Mouse (Mus musculus) heart, postnatal 0 days (tissue): ENCODE measurements at regions not wholly inside any gene's neighbourhood (a gene's known extent, or its start where the extent isn't known, plus 50 kb on each side); places are given as distances from the start of the nearest gene placed in this dataset.

Source experiments
- ATAC-seq: fragments of 200-750 bp; cut with Nextera tagmentation; 2 replicates; pipeline ENCODE4 v1.8.0; 2017; ENCODE audit warnings: low read depth, moderate number of reproducible peaks, moderate library complexity; ENCODE audit not compliant: insufficient read depth
- DNase-seq: peaks from one replicate; pipeline ENCODE4 v3.0.0-alpha.2; 2016; ENCODE audit warnings: low spot score
- H3K27ac ChIP-seq: fragments of 300-500 bp; sonication (generic); 2 replicates; pipeline ENCODE4 v1.5.1; 2014; ENCODE audit warnings: low read depth, mild to moderate bottlenecking
- H3K27me3 ChIP-seq: fragments of 300-500 bp; sonication (generic); 2 replicates; pipeline ENCODE4 v1.6.1; 2014; ENCODE audit warnings: low read length, mixed read lengths; ENCODE audit not compliant: control insufficient read depth, insufficient read depth
- H3K36me3 ChIP-seq: fragments of 300-500 bp; sonication (generic); replicated peaks from 2 replicates; pipeline ENCODE4 v1.6.1; 2014; ENCODE audit warnings: low read length, mixed read lengths; ENCODE audit not compliant: control insufficient read depth, insufficient read depth
- H3K4me1 ChIP-seq: fragments of 300-500 bp; sonication (generic); 2 replicates; pipeline ENCODE4 v1.6.1; 2014; ENCODE audit warnings: antibody characterized with exemption; ENCODE audit not compliant: control insufficient read depth, insufficient read depth
- H3K4me2 ChIP-seq: fragments of 300-500 bp; sonication (generic); 2 replicates; pipeline ENCODE4 v1.6.1; 2014; ENCODE audit warnings: low read depth, mild to moderate bottlenecking, low read length, moderate library complexity
- H3K4me3 ChIP-seq: fragments of 300-500 bp; sonication (generic); 2 replicates; pipeline ENCODE4 v1.5.1; 2014; ENCODE audit warnings: low read depth, low read length
- H3K9ac ChIP-seq: fragments of 300-500 bp; sonication (generic); replicated peaks from 2 replicates; pipeline ENCODE4 v1.6.1; 2014; ENCODE audit warnings: low read depth, low read length, mixed read lengths
- H3K9me3 ChIP-seq: fragments of 300-500 bp; sonication (generic); replicated peaks from 2 replicates; pipeline ENCODE4 v1.6.1; 2016; ENCODE audit warnings: low read length; ENCODE audit not compliant: control insufficient read depth
- CTCF ChIP-seq: IDR thresholded peaks from 2 replicates; pipeline ENCODE4 v1.5.1; 2016; ENCODE audit warnings: antibody characterized with exemption, control low read depth, low read depth
- EP300 ChIP-seq: IDR thresholded peaks from 2 replicates; pipeline ENCODE4 v1.6.1; 2016; ENCODE audit warnings: antibody characterized with exemption, low read depth
- WGBS: fragments of 180-500 bp; shearing (Covaris S2); extraction: QIAGEN DNeasy Blood & Tissue Kit; methylation state at CpG from one replicate; pipeline ENCODE4 v1.1.7; 2014; 5-methylcytosine and 5-hydroxymethylcytosine counted together

DNA sequence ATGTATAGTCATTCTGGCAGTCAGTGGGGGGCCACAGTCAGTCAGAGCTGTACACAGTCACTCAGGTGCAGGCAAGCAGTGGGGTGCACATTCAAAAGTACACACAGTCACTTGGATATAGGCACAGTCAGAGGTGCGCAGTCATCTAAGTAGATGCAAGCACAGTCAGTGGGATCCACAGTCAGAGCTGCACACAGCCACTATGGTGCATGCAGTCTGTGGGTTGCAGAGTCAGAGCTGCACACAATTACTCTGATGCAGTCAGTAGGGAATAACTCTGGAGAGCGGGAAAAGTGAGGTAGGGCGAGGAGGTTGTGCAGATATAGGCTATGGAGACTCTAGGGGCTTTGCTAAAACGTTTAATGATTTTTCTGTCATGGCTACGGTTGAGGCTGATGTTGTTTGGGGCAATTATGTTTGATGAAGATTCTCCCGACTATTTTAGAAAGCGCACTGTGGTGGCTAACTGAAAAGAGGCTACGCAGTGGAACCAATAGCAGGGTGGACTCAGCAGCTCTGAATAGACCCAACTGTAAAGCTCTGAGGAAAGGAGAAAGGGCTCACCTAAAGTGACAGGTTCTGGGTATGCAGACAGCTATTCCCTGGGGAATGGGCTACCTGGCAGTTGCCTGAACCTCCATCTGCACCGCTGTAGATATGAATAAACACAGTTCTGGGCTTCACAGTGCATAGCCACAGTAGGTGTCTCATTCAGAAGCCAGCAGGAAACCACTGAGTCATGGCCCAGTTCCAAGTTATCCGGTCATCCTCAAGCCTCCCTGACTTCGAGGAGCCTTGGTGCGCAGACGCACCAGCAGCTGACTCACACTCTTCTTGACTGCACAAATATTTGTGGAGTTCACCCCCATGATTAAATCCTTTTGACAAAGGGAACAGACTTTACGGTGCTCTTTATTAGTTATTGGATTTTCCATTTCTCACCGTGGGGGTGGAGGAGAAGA, 282.9 kb downstream of the Kcns3 start:
- TF ChIP-seq CTCF (no peak), EP300 (no peak)
- Histone ChIP-seq H3K27ac (no peak overlapping the region), H3K9ac (no peak overlapping the region), H3K27me3 (no peaks in the 10 kb centered on the region), H3K4me1 (no peaks in the 10 kb centered on the region), H3K4me2 (no peak overlapping the region), H3K4me3 (no peak overlapping the region), H3K9me3 (no peaks in the 10 kb centered on the region), H3K36me3 (no peaks in the 10 kb centered on the region)
- 70% methylated on average over 15 of the region's 15 CpGs for WGBS
- no peak for DNase-seq
- no peak for ATAC-seq

DNA sequence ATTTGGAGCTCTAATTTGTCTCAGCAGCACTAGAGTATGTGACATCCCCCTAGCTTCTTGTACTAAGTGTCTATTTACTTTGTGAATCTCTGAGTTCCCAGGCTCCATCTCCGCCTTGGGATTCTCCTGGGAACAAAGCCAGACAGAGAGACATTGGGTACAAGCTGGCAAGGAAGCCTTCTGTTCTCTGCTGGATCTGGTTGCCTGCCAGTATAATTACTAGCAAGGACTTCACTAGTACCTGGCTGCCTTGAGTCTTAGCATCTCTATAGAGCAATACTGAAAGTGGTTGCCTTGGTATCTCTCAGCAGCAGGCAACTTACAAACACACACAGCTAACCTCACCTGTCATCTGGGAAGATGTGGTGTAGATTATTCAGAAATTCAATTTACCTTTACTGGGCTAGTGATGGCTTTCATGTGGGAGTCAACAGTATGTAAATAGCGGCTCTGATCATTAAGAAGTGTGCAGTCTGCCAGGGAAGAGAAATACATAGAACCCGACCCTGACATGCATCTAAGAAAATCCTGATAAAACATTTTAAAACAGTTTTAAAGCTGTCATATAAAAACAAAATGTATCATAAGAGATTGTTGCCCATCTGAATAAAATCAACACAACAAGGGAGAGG, 283.8 kb downstream of the Kcns3 start:
- ATAC-seq: no peak
- DNase-seq: no peak
- H3K36me3 ChIP-seq: no peaks in the 10 kb centered on the region
- H3K27me3 ChIP-seq: no peaks in the 10 kb centered on the region
- H3K27ac ChIP-seq: no peak overlapping the region
- H3K4me3 ChIP-seq: no peak overlapping the region
- H3K9ac ChIP-seq: no peak overlapping the region
- H3K4me2 ChIP-seq: no peak overlapping the region
- no peaks in the 10 kb centered on the region for H3K9me3 ChIP-seq
- WGBS: 64% methylated on average over 3 of the region's 3 CpGs
- no peaks in the 10 kb centered on the region for H3K4me1 ChIP-seq
- TF ChIP-seq CTCF: no peak
- no peak for TF ChIP-seq EP300

DNA sequence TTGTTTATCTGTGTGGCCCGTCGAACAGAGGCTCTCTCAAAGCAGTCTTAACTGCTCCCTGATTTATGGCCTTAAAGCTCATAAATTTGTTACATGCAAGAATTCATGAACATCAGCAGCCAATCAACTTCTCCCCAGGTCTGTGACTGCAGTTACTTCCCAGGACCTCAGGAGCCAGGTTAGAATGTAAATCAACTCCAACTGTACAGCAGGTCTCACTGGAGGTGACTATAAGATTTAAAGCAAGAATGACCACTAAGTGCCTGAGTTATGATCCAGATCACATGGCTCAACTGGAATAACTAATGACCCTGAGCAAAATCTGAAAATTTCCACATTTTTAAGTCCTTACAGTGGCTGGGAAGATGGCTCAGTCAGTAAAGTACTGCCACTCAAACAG, 285.6 kb downstream of the Kcns3 start:
- H3K4me1 ChIP-seq: no peaks in the 10 kb centered on the region
- 81% methylated on average over 2 of the region's 2 CpGs for WGBS
- no peak overlapping the region for H3K9ac ChIP-seq
- no peak overlapping the region for H3K4me2 ChIP-seq
- DNase-seq (no peak), ATAC-seq (no peak)
- no peaks in the 10 kb centered on the region for H3K9me3 ChIP-seq
- no peak overlapping the region for H3K4me3 ChIP-seq
- H3K27me3 ChIP-seq: no peaks in the 10 kb centered on the region
- TF ChIP-seq EP300 (no peak), CTCF (no peak)
- no peaks in the 10 kb centered on the region for H3K36me3 ChIP-seq
- no peak overlapping the region for H3K27ac ChIP-seq

DNA sequence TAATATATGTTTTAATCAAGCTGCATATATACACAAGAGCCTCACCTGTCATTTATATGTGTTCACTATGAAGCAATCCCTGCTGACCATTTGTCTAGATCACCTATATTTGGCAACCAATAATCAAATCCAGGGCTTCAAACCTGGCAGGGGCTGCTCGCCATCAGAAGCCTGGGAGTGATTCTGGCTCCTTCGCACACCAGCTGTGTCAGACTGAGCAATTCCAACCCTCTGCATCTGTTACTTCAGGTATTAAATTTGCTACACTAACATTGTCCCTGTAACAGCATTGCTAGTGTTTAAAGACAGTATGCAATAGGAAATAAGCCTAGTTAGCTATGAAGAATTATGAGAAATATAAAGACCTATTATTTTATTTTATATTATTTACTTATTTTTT, 330.5 kb downstream of the Kcns3 start:
- Histone ChIP-seq H3K4me3 (no peak overlapping the region), H3K9me3 (no peaks in the 10 kb centered on the region), H3K4me2 (no peak overlapping the region), H3K27ac (no peak overlapping the region), H3K9ac (no peak overlapping the region), H3K4me1 (no peaks in the 10 kb centered on the region), H3K36me3 (no peaks in the 10 kb centered on the region), H3K27me3 (no peaks in the 10 kb centered on the region)
- ATAC-seq: no peak
- TF ChIP-seq EP300: no peak
- TF ChIP-seq CTCF: no peak
- WGBS: 78% methylated on average over 2 of the region's 2 CpGs
- DNase-seq: no peak

DNA sequence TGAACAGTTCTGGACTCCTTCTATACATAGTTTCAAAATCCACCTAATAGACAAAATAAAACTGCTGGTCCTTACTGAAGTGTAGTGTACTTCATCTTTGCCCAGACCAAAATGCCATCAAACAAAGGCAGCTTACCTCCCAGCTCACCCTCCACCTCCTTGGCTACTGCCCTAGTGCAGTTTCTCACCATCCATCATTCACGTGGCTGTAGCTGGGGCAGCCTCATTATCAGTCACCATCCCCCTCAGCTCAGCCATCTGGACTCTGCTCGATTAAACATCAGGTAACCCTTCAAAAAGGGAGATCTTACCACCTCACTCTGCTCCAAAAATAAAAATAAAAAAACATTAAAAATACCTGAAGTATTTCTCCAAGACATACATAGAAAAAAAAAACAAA, 332.8 kb downstream of the Kcns3 start:
- no peak for TF ChIP-seq CTCF
- TF ChIP-seq EP300: no peak
- ATAC-seq (no peak), DNase-seq (no peak)

More for the DNA sequence above, 332.8 kb downstream of the Kcns3 start:
- H3K27ac ChIP-seq: no peak overlapping the region
- H3K9ac ChIP-seq: no peak overlapping the region
- no peaks in the 10 kb centered on the region for H3K36me3 ChIP-seq
- WGBS: 28% methylated on average over 2 of the region's 2 CpGs
- no peak overlapping the region for H3K4me2 ChIP-seq
- no peaks in the 10 kb centered on the region for H3K4me1 ChIP-seq
- H3K9me3 ChIP-seq: no peaks in the 10 kb centered on the region
- H3K27me3 ChIP-seq: no peaks in the 10 kb centered on the region
- no peak overlapping the region for H3K4me3 ChIP-seq
